ENCODE assay signal across 8 mouse cellular contexts in the genomic region with DNA sequence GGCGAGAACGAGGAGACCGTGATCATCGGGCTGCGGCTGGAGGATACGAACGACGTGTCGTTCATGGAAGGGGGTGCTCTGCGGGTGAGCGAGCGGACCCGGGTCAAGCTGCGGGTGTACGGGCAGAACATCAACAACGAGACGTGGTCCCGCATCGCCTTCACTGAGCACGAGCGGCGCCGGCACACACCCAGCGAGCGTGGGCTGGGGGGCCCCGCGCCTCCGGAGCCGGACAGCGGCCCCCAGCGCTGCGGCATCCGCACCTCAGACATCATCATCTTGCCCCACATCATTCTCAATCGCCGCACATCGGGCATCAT. TPM values are rescaled to one million over a fixed set of nuclear protein-coding genes. Genes with fewer than 3 reads are reported as not detected.
A peak's percentile ranks its signal among the peaks of the same experiment; 100 is the strongest.
DNase-seq lines count a peak whose midpoint lies in the region; ATAC-seq and TF ChIP-seq lines count a peak whose summit lies in the region.

No protein-coding gene starts in this region.

- peaks cover 19% of the 10 kb centered on the region for H3K4me1 ChIP-seq in thymus, adult 2 months (replicated peaks; ENCODE audit: control insufficient read depth, insufficient read depth, low read length)
- H3K4me1 ChIP-seq in limb, embryonic 13.5 days = peaks cover 27% of the 10 kb centered on the region
- peaks cover 12% of the 10 kb centered on the region for H3K4me1 ChIP-seq in stomach, embryonic 16.5 days (ENCODE audit: control insufficient read depth, insufficient read depth, low read length)

- no peaks in the 10 kb centered on the region for H3K36me3 ChIP-seq in thymus, adult 2 months (ENCODE audit: control insufficient read depth, insufficient read depth, low read length)
- H3K36me3 ChIP-seq in limb, embryonic 13.5 days = no peaks in the 10 kb centered on the region
- H3K36me3 ChIP-seq in stomach, embryonic 16.5 days (ENCODE audit: control insufficient read depth, insufficient read depth, low read length) = no peaks in the 10 kb centered on the region

- H3K27ac ChIP-seq in gastrocnemius, adult 2 months = peak overlapping the region; percentile 91
- no peak overlapping the region for H3K27ac ChIP-seq in thymus, adult 2 months (ENCODE audit: control insufficient read depth, insufficient read depth, low read length)
- no peak overlapping the region for H3K27ac ChIP-seq in limb, embryonic 13.5 days
- peak overlapping the region; percentile 67; the same call in 1 of the 2 replicates for H3K27ac ChIP-seq in stomach, embryonic 16.5 days (ENCODE audit: low read length)

- TF ChIP-seq CTCF in gastrocnemius, adult 2 months (IDR thresholded peaks at IDR 0.05) = no peak
- no peak for TF ChIP-seq CTCF in thymus, adult 2 months (IDR thresholded peaks at IDR 0.05; ENCODE audit: borderline replicate concordance, control insufficient read depth, extremely low read depth, insufficient read depth, low read length, poor library complexity)

- no peak for TF ChIP-seq POLR2A in thymus, adult 2 months (IDR thresholded peaks at IDR 0.05; ENCODE audit: control insufficient read depth, extremely low read depth, insufficient read depth, low read length, poor library complexity)

- H3K4me3 ChIP-seq in gastrocnemius, adult 2 months = peak overlapping the region; percentile 93
- peak overlapping the region; percentile 66 for H3K4me3 ChIP-seq in thymus, adult 2 months (ENCODE audit: control insufficient read depth, insufficient read depth, low read length)
- H3K4me3 ChIP-seq in limb, embryonic 13.5 days = peak overlapping the region; percentile 76
- H3K4me3 ChIP-seq in stomach, embryonic 16.5 days (replicated peaks; ENCODE audit: low read length) = peak overlapping the region; percentile 93

- DNase-seq in gastrocnemius, adult 2 months = no peak
- no peak for DNase-seq in gastrocnemius, adult 8-10 months (ENCODE audit: low spot score in 2 of 2)
- DNase-seq in thymus, adult 2 months = no peak
- DNase-seq in thymus, postnatal 36 days = no peak
- DNase-seq in left cerebral cortex, adult 8-10 months (ENCODE audit: low spot score in 2 of 2) = no peak
- no peak for DNase-seq in adrenal gland, postnatal 14 days

- peak overlapping the region; percentile 77 for H3K9ac ChIP-seq in limb, embryonic 13.5 days
- peak overlapping the region; percentile 86 for H3K9ac ChIP-seq in stomach, embryonic 16.5 days (ENCODE audit: low read length)

- peaks cover 7% of the 10 kb centered on the region; the same call in 1 of the 2 replicates for H3K27me3 ChIP-seq in thymus, adult 2 months (ENCODE audit: control insufficient read depth, insufficient read depth, low read length)
- H3K27me3 ChIP-seq in limb, embryonic 13.5 days = peaks cover 48% of the 10 kb centered on the region
- H3K27me3 ChIP-seq in stomach, embryonic 16.5 days (ENCODE audit: control insufficient read depth, insufficient read depth, low read length) = 0 out of 2 replicates have a peak, but pooled peaks cover 7% of the 10 kb centered on the region

- peak overlapping the region; percentile 100 for H3K4me2 ChIP-seq in limb, embryonic 13.5 days (replicated peaks)
- peak overlapping the region; percentile 91 for H3K4me2 ChIP-seq in stomach, embryonic 16.5 days (ENCODE audit: low read depth, low read length)

- WGBS in thymus, adult 2 months = under 1% methylated on average over 36 of the region's 36 CpGs
- WGBS in limb, embryonic 13.5 days = 0% methylated on average over 36 of the region's 36 CpGs
- under 1% methylated on average over 36 of the region's 36 CpGs for WGBS in stomach, embryonic 16.5 days

- no peak for ATAC-seq in limb, embryonic 13.5 days (ENCODE audit: low FRiP score, low read depth)
- ATAC-seq in stomach, embryonic 16.5 days (ENCODE audit: insufficient read depth, low FRiP score) = no peak

- no peaks in the 10 kb centered on the region for H3K9me3 ChIP-seq in limb, embryonic 13.5 days
- no peaks in the 10 kb centered on the region for H3K9me3 ChIP-seq in stomach, embryonic 16.5 days (replicated peaks; ENCODE audit: control insufficient read depth, low read length)

- intact Hi-C loops in gastrocnemius, adult 2 months (cut with DNase I) = no loop called here

RNA-seq across cellular contexts. Expression of a gene that starts 0.5 kb away (rescaled TPM):
- total RNA-seq in gastrocnemius, adult 2 months (2021) = 1 to 10 TPM; 2.7 to 3.6 TPM
- 1 to 10 TPM; 2.7 to 3.7 (median 3.2) TPM for total RNA-seq in gastrocnemius, adult 8-10 months (2022)
- 7.4 and 9.7 TPM in 2 replicates for polyA plus RNA-seq in thymus, adult 2 months (2012; rRNA removed)
- polyA plus RNA-seq in limb, embryonic 13.5 days (2015; fragmentation: Nextera tagmentation; extraction: Ambion mirVana) = 3.2 and 4.1 TPM in 2 replicates
- 1.5 TPM in 2 replicates for polyA plus RNA-seq in stomach, embryonic 16.5 days (2015; fragmentation: Nextera tagmentation; extraction: Ambion mirVana)
- 10 to 100 TPM; 35.0 to 47.0 (median 37.1) TPM for total RNA-seq in left cerebral cortex, adult 8-10 months (2022)
- total RNA-seq in adrenal gland, postnatal 14 days (2021) = 27.8 and 31.7 TPM in 2 replicates

RNA-seq across cellular contexts. Expression of a gene that starts 54.7 kb away (rescaled TPM):
- 100 to 1,000 TPM in 1 of 2 experiments, 10 to 100 TPM in 1; 76.3 to 106 TPM for total RNA-seq in gastrocnemius, adult 2 months (2021)
- 100 to 1,000 TPM in 1 of 4 experiments, 10 to 100 TPM in 3; 83.6 to 105 (median 90.4) TPM for total RNA-seq in gastrocnemius, adult 8-10 months (2022)
- 9.5 and 9.6 TPM in 2 replicates for polyA plus RNA-seq in thymus, adult 2 months (2012; rRNA removed)
- polyA plus RNA-seq in limb, embryonic 13.5 days (2015; fragmentation: Nextera tagmentation; extraction: Ambion mirVana) = 38.3 and 38.5 TPM in 2 replicates
- polyA plus RNA-seq in stomach, embryonic 16.5 days (2015; fragmentation: Nextera tagmentation; extraction: Ambion mirVana) = 26.6 and 28.1 TPM in 2 replicates
- total RNA-seq in left cerebral cortex, adult 8-10 months (2022) = 10 to 100 TPM; 31.3 to 38.3 (median 35.0) TPM
- 58.7 and 68.2 TPM in 2 replicates for total RNA-seq in adrenal gland, postnatal 14 days (2021)

Comparison
In these comparisons a context has a peak if more than half of its experiments do, and no peak if none do; other contexts are left out.
1. H3K27ac ChIP-seq: peak in gastrocnemius, adult 2 months (single experiment) and stomach, embryonic 16.5 days (single experiment); none in thymus, adult 2 months (single experiment) and limb, embryonic 13.5 days (single experiment).
2. Peak in every context shown above with its lines, with median percentiles within 50 percentile points of each other: H3K4me3 ChIP-seq.